Mouse (Mus musculus): ENCODE results near the gene Ppp4c.

DNA sequence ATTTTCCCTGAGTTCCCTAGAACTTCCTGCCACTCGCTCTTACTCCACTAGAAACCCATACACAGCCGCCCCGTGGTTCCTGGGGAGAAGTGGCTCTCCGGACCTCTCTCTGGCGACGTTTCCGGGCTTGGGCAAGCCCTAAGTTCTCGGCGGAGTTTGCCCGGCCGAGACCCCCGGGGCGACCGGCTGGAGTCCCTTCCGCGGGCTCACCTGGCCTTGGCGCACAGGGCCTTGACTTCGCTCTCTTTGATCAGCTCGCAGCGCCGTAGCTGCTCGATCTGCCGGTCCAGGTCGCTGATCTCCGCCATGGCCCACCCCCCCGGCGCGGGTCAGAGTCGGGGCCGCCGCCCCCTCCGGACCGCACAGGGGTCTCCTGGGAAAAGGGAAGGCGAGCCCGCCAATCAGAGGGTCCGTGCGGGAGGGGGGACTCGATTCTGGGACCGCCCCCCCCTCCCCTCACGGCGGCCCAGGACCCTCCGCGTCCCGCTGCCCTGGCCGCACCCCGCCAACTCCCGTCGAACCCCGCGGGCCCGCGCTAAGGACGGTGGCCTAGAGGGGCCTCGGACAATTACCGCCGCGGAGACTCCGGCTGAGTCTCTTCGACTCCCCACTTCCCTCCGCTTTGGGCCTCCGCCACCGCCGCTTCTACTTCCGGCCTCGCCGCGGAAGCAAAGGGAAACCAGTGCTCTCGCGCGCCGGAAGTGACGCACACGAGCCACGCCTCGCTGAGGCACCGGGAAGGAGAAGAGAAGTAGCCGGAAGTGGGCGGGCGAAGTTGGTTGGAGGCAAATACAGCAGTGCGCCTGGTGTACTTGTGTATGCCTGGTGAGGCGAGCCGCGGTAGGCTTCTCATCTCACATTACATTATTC lies at the start of gene Ppp4c:
- TF ChIP-seq CTCF (conservative IDR thresholded peaks at IDR 0.05; ENCODE audit: insufficient read depth, insufficient read length, low read depth, low read length) (0 out of 2 replicates have a peak, but pooled peaks have one; percentile 1), POLR2A (IDR thresholded peaks at IDR 0.05; ENCODE audit: low read depth, low read length) (peak; percentile 4)
